Mouse (Mus musculus): ENCODE data around the gene Nfatc2ip.

The Nfatc2ip gene

GRCm38 (mm10) chr7:126355847-126356597 is 40.5 kb downstream of the Nfatc2ip start:
- no peak for DNase-seq (ENCODE audit: low spot score)

- no peak for DNase-seq (ENCODE audit: low spot score)
Observed at GRCm38 (mm10) chr7:126354738-126355614, 41.6 kb downstream of the Nfatc2ip start.

- DNase-seq (ENCODE audit: low spot score), result no peak
Observed at GRCm38 (mm10) chr7:126353994-126354365, 42.6 kb downstream of the Nfatc2ip start.

GRCm38 (mm10) chr7:126353251-126353993 is 43.1 kb downstream of the Nfatc2ip start:
- DNase-seq (ENCODE audit: low spot score), result no peak

- DNase-seq (ENCODE audit: low spot score), result no peak
Observed at GRCm38 (mm10) chr7:126351419-126351951, 45.1 kb downstream of the Nfatc2ip start.

- no peak for DNase-seq (ENCODE audit: low spot score)
Observed at GRCm38 (mm10) chr7:126350748-126351418, 45.7 kb downstream of the Nfatc2ip start.

- DNase-seq (ENCODE audit: low spot score), result no peak
Observed at GRCm38 (mm10) chr7:126348293-126348692, 48.2 kb downstream of the Nfatc2ip start.

- no peak for DNase-seq (ENCODE audit: low spot score)
Observed at GRCm38 (mm10) chr7:126347098-126347497, 49.4 kb downstream of the Nfatc2ip start.

- DNase-seq (ENCODE audit: low spot score), result no peak
Observed at GRCm38 (mm10) chr7:126345969-126346368, 50.6 kb downstream of the Nfatc2ip start.

GRCm38 (mm10) chr7:126345557-126345956 is 51.0 kb downstream of the Nfatc2ip start:
- DNase-seq (ENCODE audit: low spot score), result no peak

- no peak for DNase-seq (ENCODE audit: low spot score)
Observed at GRCm38 (mm10) chr7:126340896-126341295, 55.6 kb downstream of the Nfatc2ip start.

GRCm38 (mm10) chr7:126340206-126340618 is 56.3 kb downstream of the Nfatc2ip start:
- no peak for DNase-seq (ENCODE audit: low spot score)

GRCm38 (mm10) chr7:126339521-126339971 is 57.0 kb downstream of the Nfatc2ip start:
- no peak for DNase-seq (ENCODE audit: low spot score)

GRCm38 (mm10) chr7:126338906-126339305 is 57.6 kb downstream of the Nfatc2ip start:
- DNase-seq (ENCODE audit: low spot score), result no peak

- DNase-seq (ENCODE audit: low spot score), result no peak
Observed at GRCm38 (mm10) chr7:126335556-126335955, 61.0 kb downstream of the Nfatc2ip start.
